Mouse (Mus musculus): ENCODE data around the gene Mon1a. TPM values are rescaled to one million over a fixed set of nuclear protein-coding genes. Genes with fewer than 3 reads are reported as not detected.
A peak's percentile ranks its signal among the peaks of the same experiment; 100 is the strongest.

Gene Mon1a
- polyA plus RNA-seq, 1 experiment from 2014 or later = 19.2 TPM

DNA sequence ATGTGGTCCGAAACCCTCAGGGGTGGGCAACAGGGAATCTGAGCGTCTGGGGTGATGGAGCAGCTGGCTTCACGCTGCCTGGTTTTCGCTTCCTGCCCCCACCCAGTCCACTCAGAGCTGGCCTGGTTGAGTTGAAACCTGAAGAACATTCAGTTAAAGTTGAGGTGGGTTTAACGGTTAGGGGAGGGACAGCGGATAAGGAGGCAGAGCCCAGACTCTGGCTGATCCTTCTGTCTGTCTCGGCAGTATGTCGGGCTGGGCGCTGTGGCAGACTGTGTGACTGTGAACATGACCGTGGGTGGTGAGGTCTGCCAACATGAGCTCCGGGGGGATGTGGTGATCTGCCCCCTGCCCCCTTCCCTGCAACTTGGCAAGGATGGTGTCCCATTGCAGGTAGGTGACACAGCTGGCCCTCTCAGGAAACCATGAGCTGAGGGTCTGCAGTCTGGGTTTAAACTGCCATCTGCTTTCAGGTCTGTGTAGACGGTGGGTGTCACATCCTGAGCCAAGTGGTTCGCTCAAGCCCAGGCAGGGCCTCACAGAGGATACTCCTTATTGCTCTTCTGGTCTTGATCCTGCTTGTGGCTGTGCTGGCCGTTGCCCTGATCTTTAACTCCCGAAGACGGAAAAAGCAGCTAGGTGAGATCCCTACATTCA lies 26.9 kb downstream of the Mon1a start:
- H3K9me3 ChIP-seq = no peaks in the 10 kb centered on the region
- H3K9ac ChIP-seq (replicated peaks) = no peak overlapping the region
- no peak for ATAC-seq (ENCODE audit: low FRiP score, low read depth)
- H3K27ac ChIP-seq (replicated peaks) = no peak overlapping the region
- peaks cover 11% of the 10 kb centered on the region; the same call in 1 of the 2 replicates for H3K27me3 ChIP-seq
- 87% methylated on average over 16 of the region's 16 CpGs for WGBS
- H3K4me1 ChIP-seq = peaks cover 8% of the 10 kb centered on the region; the same call in 1 of the 2 replicates
- no peak overlapping the region for H3K4me3 ChIP-seq
- no peaks in the 10 kb centered on the region for H3K36me3 ChIP-seq
- no peak overlapping the region for H3K4me2 ChIP-seq (replicated peaks)

DNA sequence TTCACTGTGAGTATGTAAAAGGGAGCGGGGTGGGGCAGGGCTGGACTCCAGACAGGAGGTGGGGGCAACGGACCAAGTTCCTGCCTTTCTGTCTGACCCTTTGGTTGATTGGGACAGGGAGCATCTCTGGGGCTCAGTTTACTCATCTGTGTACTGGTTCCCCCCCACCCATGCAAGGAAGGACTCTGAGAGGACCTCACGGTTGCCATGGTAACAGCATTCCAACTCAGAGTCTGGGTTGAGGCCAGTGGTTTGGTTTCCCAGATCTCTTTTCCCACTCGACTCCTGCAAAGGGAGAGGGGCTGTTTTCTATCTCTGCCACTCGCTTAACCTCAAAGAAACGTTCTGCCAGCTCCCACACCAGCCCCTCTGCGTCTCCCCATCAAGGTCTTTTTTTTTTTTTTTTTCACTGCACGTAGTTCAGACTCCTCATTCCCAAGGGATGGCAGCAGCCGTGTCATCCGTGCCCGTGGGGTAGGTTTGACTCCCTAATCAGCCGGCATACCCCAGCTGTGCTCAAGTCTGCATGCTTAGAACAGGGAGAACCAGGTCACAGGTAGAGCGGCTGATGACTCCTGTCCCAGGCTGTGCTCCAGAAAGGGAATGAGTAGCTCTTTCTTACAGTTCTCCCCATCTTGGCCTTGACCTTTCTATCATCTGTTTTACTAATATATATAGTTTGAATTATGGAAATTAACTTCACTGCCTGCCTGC lies 30.1 kb downstream of the Mon1a start:
- no peak overlapping the region for H3K27ac ChIP-seq (replicated peaks)
- no peaks in the 10 kb centered on the region for H3K36me3 ChIP-seq
- H3K9me3 ChIP-seq = no peaks in the 10 kb centered on the region
- peak; percentile 41; the same call in 1 of the 2 replicates for ATAC-seq (ENCODE audit: low FRiP score, low read depth)
- 0 out of 2 replicates have a peak overlapping the region, but pooled peaks have one; percentile 4 for H3K4me2 ChIP-seq (replicated peaks)
- 37% methylated on average over 13 of the region's 13 CpGs for WGBS
- no peak overlapping the region for H3K4me3 ChIP-seq
- H3K4me1 ChIP-seq = peaks cover 8% of the 10 kb centered on the region; the same call in 1 of the 2 replicates
- no peak overlapping the region for H3K9ac ChIP-seq (replicated peaks)
- H3K27me3 ChIP-seq = peaks cover 11% of the 10 kb centered on the region; the same call in 1 of the 2 replicates

DNA sequence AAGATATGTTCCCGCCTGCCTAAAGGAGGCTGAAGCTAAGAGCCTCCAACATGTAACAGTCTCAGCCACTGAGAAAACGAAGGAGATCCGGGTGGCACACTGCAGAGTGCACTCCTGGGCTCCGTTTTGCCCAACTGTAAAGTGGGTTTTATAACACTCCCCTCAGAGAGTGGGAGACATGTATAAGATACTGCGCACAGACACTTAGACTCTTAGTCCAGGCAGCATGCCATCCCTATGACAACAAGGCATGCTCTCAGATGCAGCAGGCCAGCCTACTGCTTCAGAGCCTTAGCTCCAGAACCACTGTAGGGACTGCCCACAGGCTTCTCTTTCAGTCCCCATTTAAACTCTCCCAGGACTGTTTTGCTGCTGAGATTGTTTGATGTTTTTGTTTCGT lies 30.9 kb downstream of the Mon1a start:
- no peak overlapping the region for H3K9ac ChIP-seq (replicated peaks)
- no peaks in the 10 kb centered on the region for H3K9me3 ChIP-seq
- H3K27me3 ChIP-seq = peaks cover 11% of the 10 kb centered on the region; the same call in 1 of the 2 replicates
- 81% methylated on average over 6 of the region's 6 CpGs for WGBS
- no peaks in the 10 kb centered on the region for H3K36me3 ChIP-seq
- H3K4me1 ChIP-seq = peaks cover 10% of the 10 kb centered on the region
- H3K4me2 ChIP-seq (replicated peaks) = no peak overlapping the region
- H3K27ac ChIP-seq (replicated peaks) = no peak overlapping the region
- H3K4me3 ChIP-seq = no peak overlapping the region
- ATAC-seq (ENCODE audit: low FRiP score, low read depth) = no peak

DNA sequence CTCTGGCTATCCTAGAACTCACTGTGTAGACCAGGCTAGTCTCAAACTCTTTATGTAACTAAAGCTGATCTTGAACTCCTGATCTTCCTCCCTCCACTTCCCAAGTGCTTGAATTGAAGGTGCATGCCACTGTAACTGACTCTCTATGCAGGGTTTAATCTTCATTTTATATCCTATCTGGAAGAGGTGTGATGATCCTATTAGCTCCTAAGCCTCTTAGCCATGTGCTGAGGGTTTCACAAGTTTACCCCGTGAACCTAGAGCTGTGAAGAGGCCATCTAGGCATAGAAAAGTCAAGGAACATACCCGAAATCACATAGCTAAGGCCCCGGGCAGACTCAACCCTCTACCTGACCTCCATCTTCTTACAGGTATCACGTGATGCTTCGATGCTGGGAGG lies 31.5 kb downstream of the Mon1a start:
- 82% methylated on average over 5 of the region's 5 CpGs for WGBS
- ATAC-seq (ENCODE audit: low FRiP score, low read depth) = no peak

DNA sequence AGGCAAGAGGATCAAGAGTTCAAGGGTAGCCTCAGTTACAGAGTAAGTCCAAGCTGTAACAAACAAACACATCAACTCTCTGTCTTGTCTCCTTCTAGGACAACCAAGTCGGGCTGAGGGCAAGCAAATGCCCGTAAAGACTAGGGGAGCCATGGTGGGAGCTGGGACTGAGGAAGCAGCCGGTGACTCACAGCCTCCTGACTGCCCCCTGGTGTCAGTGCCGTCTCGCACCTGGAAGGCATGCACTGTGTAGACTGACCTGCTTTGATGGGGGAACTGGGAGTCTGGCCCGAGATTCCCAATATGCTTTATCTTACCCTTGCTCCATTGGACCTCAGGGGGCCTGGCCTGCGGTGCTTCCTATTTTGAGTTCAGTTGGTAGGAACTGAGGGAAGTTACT lies 35.1 kb downstream of the Mon1a start:
- no peak overlapping the region for H3K9ac ChIP-seq (replicated peaks)
- H3K4me3 ChIP-seq = no peak overlapping the region
- H3K36me3 ChIP-seq = no peaks in the 10 kb centered on the region
- peaks cover 21% of the 10 kb centered on the region for H3K4me1 ChIP-seq
- H3K27ac ChIP-seq (replicated peaks) = no peak overlapping the region
- H3K4me2 ChIP-seq (replicated peaks) = no peak overlapping the region
- ATAC-seq (ENCODE audit: low FRiP score, low read depth) = no peak
- peaks cover under 1% of the 10 kb centered on the region; the same call in 1 of the 2 replicates for H3K27me3 ChIP-seq
- 41% methylated on average over 7 of the region's 7 CpGs for WGBS
- H3K9me3 ChIP-seq = no peaks in the 10 kb centered on the region

More for the DNA sequence above, 31.5 kb downstream of the Mon1a start:
- Histone ChIP-seq H3K36me3 (no peaks in the 10 kb centered on the region), H3K4me3 (no peak overlapping the region), H3K4me2 (replicated peaks) (no peak overlapping the region), H3K4me1 (peaks cover 14% of the 10 kb centered on the region), H3K9ac (replicated peaks) (no peak overlapping the region), H3K27me3 (peaks cover 11% of the 10 kb centered on the region; the same call in 1 of the 2 replicates), H3K27ac (replicated peaks) (no peak overlapping the region), H3K9me3 (no peaks in the 10 kb centered on the region)

DNA sequence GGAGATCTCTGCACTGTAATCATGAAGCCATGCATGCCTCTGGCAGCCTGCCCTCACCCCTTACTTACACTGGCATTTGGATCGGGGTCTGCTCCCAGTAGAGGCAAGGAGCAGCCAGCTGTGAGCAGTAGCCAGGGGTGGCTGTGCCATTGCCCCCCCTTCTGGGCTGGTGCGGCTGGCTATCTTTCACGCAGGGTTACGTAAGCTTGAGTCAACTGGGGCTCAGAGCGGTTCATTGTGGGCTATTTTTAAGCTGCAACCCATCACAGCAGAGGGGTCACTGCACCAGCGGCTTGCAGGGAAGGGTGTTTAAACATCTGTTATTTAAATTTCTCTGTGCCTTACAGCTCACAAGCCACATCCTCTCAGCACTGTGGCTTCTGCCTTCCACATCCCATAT lies 36.0 kb downstream of the Mon1a start:
- Histone ChIP-seq H3K27me3 (peaks cover 2% of the 10 kb centered on the region; the same call in 1 of the 2 replicates), H3K4me3 (no peak overlapping the region), H3K9ac (replicated peaks) (no peak overlapping the region), H3K4me1 (peaks cover 17% of the 10 kb centered on the region), H3K4me2 (replicated peaks) (no peak overlapping the region), H3K36me3 (no peaks in the 10 kb centered on the region), H3K9me3 (no peaks in the 10 kb centered on the region), H3K27ac (replicated peaks) (peak overlapping the region; percentile 30; the same call in 1 of the 2 replicates)
- no peak for ATAC-seq (ENCODE audit: low FRiP score, low read depth)
- WGBS = 41% methylated on average over 6 of the region's 6 CpGs

DNA sequence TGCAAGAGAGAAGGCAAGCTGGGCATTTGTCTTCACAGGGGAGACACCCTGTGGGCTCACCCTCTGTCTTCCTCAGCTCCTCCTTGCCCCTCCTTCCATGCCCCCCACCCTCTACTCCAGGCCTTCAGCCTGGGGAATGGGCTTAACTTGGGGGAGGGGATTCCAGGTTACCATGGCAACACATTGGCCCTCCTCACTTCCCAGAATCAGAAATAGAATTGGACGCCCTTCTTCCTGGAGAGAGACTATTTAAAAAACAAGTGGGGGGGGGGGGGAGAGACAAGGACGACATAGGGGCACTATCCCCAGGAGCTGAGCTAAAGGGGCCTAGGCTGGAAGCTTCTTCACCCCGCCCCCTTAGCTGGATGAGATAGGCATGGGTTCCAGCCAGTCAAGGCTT lies 37.3 kb downstream of the Mon1a start:
- no peak overlapping the region for H3K4me3 ChIP-seq
- H3K36me3 ChIP-seq = no peaks in the 10 kb centered on the region
- peak; percentile 34; the same call in 1 of the 2 replicates for ATAC-seq (ENCODE audit: low FRiP score, low read depth)
- peaks cover 17% of the 10 kb centered on the region for H3K4me1 ChIP-seq
- H3K9me3 ChIP-seq = no peaks in the 10 kb centered on the region
- H3K4me2 ChIP-seq (replicated peaks) = no peak overlapping the region
- 31% methylated on average over 2 of the region's 3 CpGs for WGBS
- peaks cover 2% of the 10 kb centered on the region; the same call in 1 of the 2 replicates for H3K27me3 ChIP-seq
- no peak overlapping the region for H3K9ac ChIP-seq (replicated peaks)
- no peak overlapping the region; the same call in 1 of the 2 replicates for H3K27ac ChIP-seq (replicated peaks)

DNA sequence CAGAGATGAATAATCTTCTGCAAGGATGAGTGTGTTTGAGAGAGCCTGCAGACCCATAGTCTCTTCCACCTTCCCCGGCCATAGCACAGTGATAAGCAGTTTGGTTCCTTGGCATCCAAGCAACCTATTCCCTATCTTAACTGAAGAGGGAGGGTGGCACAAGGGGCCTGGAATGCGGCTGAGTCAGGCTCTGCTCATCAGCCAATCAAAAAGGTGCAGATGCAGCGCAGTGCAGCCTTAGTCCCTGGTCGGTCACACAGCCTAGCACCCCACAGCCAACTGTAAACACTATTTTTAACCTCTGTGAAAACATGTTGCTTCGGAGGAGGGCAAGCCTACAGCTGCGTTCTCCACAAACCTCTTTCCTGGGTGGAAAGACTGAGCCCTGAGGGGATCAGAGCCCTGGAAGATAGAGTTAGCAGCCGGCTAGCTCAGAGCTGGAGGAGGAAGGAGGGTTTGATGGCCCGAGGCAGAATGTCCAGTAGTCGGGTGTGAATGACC lies 39.0 kb downstream of the Mon1a start:
- Histone ChIP-seq H3K27ac (replicated peaks) (no peak overlapping the region), H3K4me3 (no peak overlapping the region), H3K9me3 (no peaks in the 10 kb centered on the region), H3K4me2 (replicated peaks) (no peak overlapping the region), H3K4me1 (peaks cover 17% of the 10 kb centered on the region), H3K9ac (replicated peaks) (no peak overlapping the region), H3K27me3 (peaks cover 2% of the 10 kb centered on the region; the same call in 1 of the 2 replicates), H3K36me3 (no peaks in the 10 kb centered on the region)
- ATAC-seq (ENCODE audit: low FRiP score, low read depth) = no peak
- WGBS = 66% methylated on average over 9 of the region's 9 CpGs

DNA sequence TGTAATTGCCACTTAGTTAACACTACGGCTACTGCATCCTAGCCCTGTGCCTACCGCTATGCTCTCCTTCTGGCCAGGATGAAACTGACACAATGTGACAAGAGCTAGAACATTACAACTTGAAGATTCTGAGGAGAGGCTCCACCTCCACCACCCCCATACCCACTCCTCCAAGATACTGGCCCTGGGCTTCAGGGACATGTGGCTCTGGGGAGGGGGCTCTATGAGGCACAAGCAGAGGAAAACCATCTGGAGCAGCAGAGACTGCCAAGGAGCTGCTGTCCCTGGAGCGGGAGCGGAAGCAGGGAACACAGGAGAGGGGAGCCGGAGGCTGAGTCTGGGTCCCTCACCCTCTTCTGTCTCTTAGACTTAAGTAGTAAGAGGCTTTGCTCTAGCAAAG lies 39.8 kb downstream of the Mon1a start:
- Histone ChIP-seq H3K9ac (replicated peaks) (no peak overlapping the region), H3K9me3 (no peaks in the 10 kb centered on the region), H3K4me3 (no peak overlapping the region), H3K4me1 (peaks cover 21% of the 10 kb centered on the region), H3K27ac (replicated peaks) (no peak overlapping the region), H3K36me3 (no peaks in the 10 kb centered on the region), H3K27me3 (peaks cover 2% of the 10 kb centered on the region; the same call in 1 of the 2 replicates), H3K4me2 (replicated peaks) (no peak overlapping the region)
- ATAC-seq (ENCODE audit: low FRiP score, low read depth) = no peak
- WGBS = 84% methylated on average over 5 of the region's 5 CpGs

DNA sequence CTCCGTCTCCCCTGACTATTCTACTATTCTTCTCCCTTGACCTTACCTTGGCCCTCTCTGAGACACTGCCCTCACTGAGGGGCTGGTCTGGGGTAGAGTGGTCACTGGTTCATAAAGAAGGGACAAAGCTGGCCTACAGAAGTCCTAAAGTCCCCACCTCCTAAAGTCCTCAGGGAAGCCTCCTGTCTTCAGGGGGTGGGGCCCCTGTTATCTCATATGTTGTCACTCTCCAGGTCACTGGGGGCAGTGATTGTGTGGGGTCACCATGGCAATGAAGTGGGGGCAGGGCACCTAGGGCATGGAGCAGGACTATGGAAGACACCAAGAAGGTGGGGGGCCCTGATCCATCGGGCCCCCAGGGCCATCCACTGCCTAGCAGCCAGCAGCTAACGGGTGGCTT lies 40.2 kb downstream of the Mon1a start, which contains the start of gene Actl11:
Gene Actl11 (plus strand): TSS at position 301 of the 400 bp plus-strand sequence.
- H3K36me3 ChIP-seq = no peaks in the 10 kb centered on the region
- no peak within 1 kb of the TSS for H3K4me2 ChIP-seq (replicated peaks)
- WGBS = 76% methylated on average over 3 of the region's 3 CpGs
- H3K27ac ChIP-seq (replicated peaks) = no peak within 1 kb of the TSS
- H3K4me3 ChIP-seq = no peak within 1 kb of the TSS
- H3K9ac ChIP-seq (replicated peaks) = no peak within 1 kb of the TSS
- ATAC-seq (ENCODE audit: low FRiP score, low read depth) = no peak
- H3K27me3 ChIP-seq = peaks cover 2% of the 10 kb centered on the region; the same call in 1 of the 2 replicates
- H3K4me1 ChIP-seq = peaks cover 21% of the 10 kb centered on the region
- H3K9me3 ChIP-seq = no peaks in the 10 kb centered on the region

DNA sequence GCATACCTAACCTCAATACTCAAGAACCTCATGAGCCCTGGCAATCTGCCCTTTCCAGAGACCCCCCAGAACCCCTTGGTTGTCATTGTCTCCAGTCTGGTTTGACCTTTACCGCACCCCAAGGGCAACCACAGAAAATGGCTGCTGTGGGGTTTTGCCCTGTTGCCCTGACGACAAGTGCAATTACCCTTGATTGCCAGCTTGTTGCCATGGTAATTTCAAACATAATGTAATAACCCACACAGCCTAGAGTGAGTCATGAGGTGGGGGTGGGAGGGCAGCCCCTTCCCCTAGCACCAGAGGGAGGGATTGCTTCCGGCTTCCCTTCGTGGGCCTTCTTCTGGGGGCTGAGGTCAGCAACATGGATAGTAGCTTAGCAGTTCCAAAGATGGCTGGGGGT lies 44.3 kb downstream of the Mon1a start:
- H3K4me2 ChIP-seq (replicated peaks) = no peak overlapping the region
- peaks cover 23% of the 10 kb centered on the region for H3K4me1 ChIP-seq
- H3K4me3 ChIP-seq = no peak overlapping the region
- no peaks in the 10 kb centered on the region for H3K9me3 ChIP-seq
- H3K36me3 ChIP-seq = no peaks in the 10 kb centered on the region
- no peak overlapping the region for H3K9ac ChIP-seq (replicated peaks)
- peaks cover 30% of the 10 kb centered on the region for H3K27me3 ChIP-seq
- no peak overlapping the region for H3K27ac ChIP-seq (replicated peaks)
- ATAC-seq (ENCODE audit: low FRiP score, low read depth) = no peak
- WGBS = 70% methylated on average over 4 of the region's 4 CpGs

DNA sequence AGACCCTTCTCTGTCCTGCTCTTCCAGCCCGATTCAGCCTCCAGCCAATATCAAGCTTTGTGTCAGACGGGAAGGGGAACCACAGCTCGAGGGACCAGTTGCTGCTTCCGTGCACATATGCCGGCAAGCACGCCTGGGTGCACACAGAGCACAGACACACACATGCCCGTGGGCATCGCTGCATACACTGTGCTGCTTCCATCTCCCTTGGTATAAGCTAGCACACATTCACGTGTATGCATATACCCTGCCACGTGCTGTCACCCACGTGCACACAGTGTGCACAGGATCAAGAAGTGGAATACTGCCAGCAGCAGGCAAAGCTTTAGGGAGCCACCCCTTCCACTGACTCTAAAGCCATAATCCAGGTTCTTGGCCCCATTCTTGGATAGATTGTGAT lies 46.2 kb downstream of the Mon1a start:
- no peak for ATAC-seq (ENCODE audit: low FRiP score, low read depth)
- 93% methylated on average over 11 of the region's 11 CpGs for WGBS
- no peak overlapping the region for H3K27ac ChIP-seq (replicated peaks)

More for the DNA sequence above, 46.2 kb downstream of the Mon1a start:
- Histone ChIP-seq H3K9ac (replicated peaks) (no peak overlapping the region), H3K9me3 (no peaks in the 10 kb centered on the region), H3K36me3 (no peaks in the 10 kb centered on the region), H3K4me2 (replicated peaks) (no peak overlapping the region), H3K27me3 (peaks cover 33% of the 10 kb centered on the region), H3K4me1 (peaks cover 26% of the 10 kb centered on the region), H3K4me3 (no peak overlapping the region)

Data from midbrain, embryonic 12.5 days (tissue).